Mouse (Mus musculus) natural killer cell, adult 2 months (primary cell): ENCODE measurements around the gene Hat1.
"Not testable (repeated sequence)": the region's sequence is repeated elsewhere in the genome, so short reads cannot be mapped to it uniquely, and the experiment has no call there.

Experiments used
- DNase-seq, 2 experiments: peaks; one replicate each; pipeline ENCODE4 v3.0.0; 2022; ENCODE audit warnings: low spot score in 2 of 2

Gene Hat1

GRCm38 (mm10) chr2:71388951-71389763 lies at the start of gene Hat1:
Hat1 (plus strand) TSS chr2:71388958.
- DNase-seq, result peak; percentile 94 to 95

- no peak for DNase-seq
Measured at GRCm38 (mm10) chr2:71340126-71340525, 48.6 kb upstream of the Hat1 start.

GRCm38 (mm10) chr2:71343884-71344640 lies 44.7 kb upstream of the Hat1 start:
- no peak for DNase-seq

GRCm38 (mm10) chr2:71347160-71347559 lies 41.6 kb upstream of the Hat1 start:
- no peak for DNase-seq

GRCm38 (mm10) chr2:71347732-71348490 lies 40.8 kb upstream of the Hat1 start:
- DNase-seq, result no peak

- DNase-seq, result no peak
Measured at GRCm38 (mm10) chr2:71349511-71349910, 39.2 kb upstream of the Hat1 start.

- no peak for DNase-seq
Measured at GRCm38 (mm10) chr2:71350181-71350580, 38.6 kb upstream of the Hat1 start.

GRCm38 (mm10) chr2:71350904-71351726 lies 37.6 kb upstream of the Hat1 start:
- DNase-seq, result no peak

- no peak for DNase-seq
Measured at GRCm38 (mm10) chr2:71351727-71351987, 37.1 kb upstream of the Hat1 start.

- no peak for DNase-seq
Measured at GRCm38 (mm10) chr2:71353306-71354054, 35.3 kb upstream of the Hat1 start.

- no peak for DNase-seq
Measured at GRCm38 (mm10) chr2:71354055-71354425, 34.7 kb upstream of the Hat1 start.

- DNase-seq, result no peak
Measured at GRCm38 (mm10) chr2:71358347-71358746, 30.4 kb upstream of the Hat1 start.

- DNase-seq, result no peak
Measured at GRCm38 (mm10) chr2:71360192-71360591, 28.6 kb upstream of the Hat1 start.

GRCm38 (mm10) chr2:71366618-71367124 lies 22.1 kb upstream of the Hat1 start:
- DNase-seq, result peak; percentile 4 to 10

- peak; percentile 61 to 74 for DNase-seq
Measured at GRCm38 (mm10) chr2:71367125-71367880, 21.5 kb upstream of the Hat1 start, which contains the start of gene Slc25a12. Slc25a12 (minus strand) TSS chr2:71367749.

- no peak for DNase-seq
Measured at GRCm38 (mm10) chr2:71368086-71368485, 20.7 kb upstream of the Hat1 start.

GRCm38 (mm10) chr2:71371790-71372189 lies 17.0 kb upstream of the Hat1 start:
- no peak for DNase-seq

GRCm38 (mm10) chr2:71372261-71372660 lies 16.5 kb upstream of the Hat1 start:
- DNase-seq, result not testable (repeated sequence)

GRCm38 (mm10) chr2:71374275-71375155 lies 14.2 kb upstream of the Hat1 start:
- no peak for DNase-seq
